Mouse (Mus musculus) kidney, adult 18-20 months (tissue): ENCODE measurements around the gene Tecpr1.

Source experiments
- DNase-seq: peaks from one replicate; pipeline ENCODE4 v3.0.0; 2021

Tecpr1 gene

DNA sequence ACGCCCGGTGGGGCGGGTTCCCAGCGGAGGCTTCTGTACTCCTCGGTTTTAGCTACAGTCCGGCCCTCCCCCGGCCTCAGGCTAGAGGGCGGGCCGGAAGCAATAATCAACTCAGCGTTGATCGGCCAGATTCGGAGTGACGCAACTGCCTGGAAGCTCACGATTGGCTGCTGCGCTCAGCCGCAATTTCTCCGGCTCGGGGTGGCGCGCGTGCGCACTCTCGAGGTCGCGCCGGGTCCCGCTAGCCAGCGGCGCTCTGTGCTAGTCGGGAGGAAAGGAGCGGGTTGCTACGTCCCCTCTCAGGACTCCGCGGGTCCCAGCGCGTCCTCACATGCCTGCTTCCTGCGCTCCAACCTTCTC, at the start of gene Tecpr1:
Tecpr1 (minus strand) TSS at position 113 of the 360 bp plus-strand sequence.
- peak; percentile 95 for DNase-seq

DNA sequence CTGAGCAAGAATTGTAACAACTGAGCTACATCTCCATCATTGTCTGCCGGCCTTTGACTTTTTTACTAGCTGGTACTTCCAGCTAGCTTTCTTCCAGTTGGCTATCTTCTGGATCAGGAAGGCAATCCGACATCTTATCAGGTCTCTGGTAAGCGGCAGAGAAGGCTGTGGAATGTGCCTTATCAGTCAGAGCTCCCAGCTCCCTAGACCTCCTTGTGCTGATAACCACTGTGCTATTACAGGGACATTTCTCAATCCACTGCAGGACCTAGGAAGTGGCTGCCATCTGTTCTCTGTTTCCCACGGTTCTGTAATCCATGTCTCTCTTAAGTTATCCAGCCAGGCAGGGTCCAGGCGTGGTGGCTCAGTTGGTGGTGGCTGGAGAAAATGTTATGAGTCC, 48.4 kb upstream of the Tecpr1 start:
- DNase-seq, result no peak

DNA sequence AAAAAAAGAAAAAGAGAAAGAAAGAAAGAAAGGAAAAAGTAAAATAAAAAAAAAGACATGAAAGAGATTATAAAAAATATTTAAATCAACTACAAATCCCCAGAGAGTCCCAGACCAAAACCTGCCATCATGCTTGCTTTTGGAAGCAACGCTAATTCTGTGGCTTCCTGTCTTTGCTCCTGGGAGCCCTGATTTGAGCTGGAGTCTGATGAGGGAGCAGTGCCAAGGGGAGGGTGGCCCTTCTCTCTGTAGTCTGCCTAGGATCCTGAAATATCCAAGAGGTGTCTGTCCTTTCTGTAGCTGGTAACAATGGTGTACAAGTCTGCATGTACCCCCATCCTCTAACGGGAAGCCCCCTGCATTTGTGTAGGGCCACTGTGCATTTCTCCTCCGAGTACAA, 47.7 kb upstream of the Tecpr1 start:
- DNase-seq, result no peak

DNA sequence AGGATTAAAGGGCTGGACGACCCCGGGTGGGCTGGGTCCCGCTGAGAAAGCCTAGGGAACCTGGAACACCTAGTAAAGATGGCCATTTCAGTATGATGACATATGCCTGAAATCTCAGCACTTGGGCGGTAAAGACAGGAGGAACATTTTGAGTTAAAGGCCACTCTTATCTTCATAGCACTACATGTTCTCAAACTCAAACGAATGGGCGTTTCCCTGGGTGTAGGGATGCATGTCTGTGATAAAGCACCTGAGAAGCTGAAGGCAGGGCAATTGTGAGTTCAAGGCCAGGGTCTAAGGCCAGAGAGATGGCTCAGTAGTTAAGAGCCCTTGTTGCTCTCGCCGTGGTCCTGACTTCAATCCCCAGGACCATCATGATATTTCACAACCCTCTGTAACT, 47.0 kb upstream of the Tecpr1 start:
- no peak for DNase-seq

DNA sequence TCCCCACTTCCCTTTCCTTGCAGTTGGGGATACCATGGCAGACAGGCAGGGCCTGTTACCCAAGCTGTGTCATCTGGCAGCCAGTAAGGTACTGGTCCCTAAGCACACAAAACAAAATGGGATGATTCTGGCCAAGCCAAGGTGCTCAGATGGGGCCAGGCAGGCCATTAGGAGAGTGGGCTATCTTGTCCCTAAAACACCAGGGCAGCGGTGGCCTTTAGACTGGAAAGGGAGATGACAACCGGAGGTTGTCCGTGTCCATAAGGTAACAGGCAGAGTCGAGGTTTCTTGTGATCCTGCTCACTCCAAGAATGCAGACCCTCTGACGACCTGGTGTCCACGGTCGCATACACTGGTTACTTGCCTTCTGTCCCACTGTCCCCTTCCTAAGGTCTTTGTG, 46.5 kb upstream of the Tecpr1 start:
- no peak for DNase-seq

DNA sequence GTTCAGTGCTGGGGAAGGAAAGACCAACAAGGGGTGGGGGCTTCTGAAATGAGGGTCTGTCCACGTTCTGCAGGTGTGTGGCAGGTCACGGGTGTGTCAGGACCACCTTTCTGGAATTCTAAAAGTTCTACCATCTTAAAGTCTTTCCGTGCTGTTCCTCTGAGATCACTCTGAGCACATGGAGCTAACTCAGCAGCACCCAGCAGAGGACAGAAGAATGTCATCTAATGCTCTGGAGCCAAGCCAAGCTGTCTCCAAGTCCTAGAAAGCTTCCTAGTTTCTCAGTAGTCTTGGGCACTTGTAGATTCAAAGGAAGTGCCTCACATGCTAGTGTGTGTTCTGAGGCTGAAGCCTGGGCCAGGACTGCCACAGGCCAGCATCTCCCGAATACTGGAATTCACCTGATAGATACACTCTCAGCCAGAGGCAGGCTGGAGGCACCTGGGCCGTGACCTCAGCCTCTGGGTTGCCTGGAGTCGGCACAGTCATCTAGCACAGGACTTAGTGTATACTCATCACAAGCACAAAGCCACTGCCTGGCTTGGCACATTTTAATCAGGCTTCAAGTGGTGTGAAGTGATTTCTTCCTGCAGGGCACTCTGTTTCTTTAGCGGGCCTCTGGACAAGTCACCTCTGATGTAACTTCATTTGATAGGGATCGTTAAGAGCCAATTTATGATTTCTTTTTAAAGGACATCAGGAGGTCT, 44.3 kb upstream of the Tecpr1 start:
- DNase-seq, result peak; percentile 67

DNA sequence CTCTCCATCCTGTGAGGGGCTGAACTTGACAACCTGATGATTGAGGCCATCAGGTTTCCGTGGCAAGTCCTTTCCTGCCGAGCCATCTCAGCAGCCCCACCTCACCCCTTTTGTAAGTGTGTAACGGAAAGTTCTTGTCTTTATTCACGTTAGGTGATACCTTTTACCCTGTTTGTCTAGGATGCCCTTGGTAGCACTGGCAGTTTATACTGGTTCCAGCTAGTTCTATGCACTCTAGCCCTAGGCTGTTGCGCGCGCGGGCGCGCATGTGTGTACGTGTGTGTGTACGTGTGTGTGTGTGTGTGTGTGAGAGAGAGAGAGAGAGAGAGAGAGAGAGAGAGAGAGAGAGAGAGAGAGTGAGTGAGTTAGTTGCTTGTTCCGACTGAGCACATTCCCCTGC, 40.1 kb upstream of the Tecpr1 start:
- DNase-seq, result peak; percentile 33

DNA sequence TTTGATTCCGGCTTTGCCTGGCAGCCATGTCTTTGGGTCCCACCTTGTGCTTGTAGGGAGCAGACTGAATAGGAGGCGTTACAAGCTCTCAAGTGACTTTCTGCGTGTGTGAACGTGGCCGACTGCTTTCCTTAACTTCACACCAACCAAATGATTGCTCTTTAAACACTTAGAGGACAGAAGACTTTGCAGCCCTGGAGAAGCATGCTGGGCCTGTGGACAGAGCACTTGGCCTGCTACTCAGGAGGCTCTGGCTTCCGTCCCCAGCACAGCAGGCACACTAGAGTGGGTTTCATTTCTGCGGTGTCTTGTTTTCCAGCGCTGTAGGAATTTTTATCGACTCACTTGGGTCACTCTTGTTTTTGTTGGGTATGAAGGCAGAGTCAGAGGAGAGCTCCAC, 39.7 kb upstream of the Tecpr1 start:
- no peak for DNase-seq

DNA sequence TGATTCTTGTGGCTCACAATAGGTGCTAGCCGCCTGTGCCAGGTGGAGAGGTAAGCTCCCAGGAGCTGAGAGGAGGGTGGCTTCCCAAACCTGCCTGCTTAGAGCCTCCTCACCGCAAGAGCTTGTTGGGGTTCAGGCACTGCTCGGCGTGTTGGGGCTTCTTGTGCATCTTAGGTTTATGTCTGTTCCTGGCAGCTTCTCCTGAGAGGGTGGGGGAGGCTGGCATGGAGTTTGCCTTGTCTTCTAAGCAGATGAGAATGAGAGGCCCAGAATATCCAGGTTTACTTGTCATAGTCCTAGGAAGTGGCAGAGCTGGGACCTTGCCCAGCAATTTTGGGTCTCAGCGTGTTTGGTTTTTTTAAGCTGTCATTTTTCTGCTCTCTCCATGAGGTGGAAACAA, 38.4 kb upstream of the Tecpr1 start:
- DNase-seq, result no peak

DNA sequence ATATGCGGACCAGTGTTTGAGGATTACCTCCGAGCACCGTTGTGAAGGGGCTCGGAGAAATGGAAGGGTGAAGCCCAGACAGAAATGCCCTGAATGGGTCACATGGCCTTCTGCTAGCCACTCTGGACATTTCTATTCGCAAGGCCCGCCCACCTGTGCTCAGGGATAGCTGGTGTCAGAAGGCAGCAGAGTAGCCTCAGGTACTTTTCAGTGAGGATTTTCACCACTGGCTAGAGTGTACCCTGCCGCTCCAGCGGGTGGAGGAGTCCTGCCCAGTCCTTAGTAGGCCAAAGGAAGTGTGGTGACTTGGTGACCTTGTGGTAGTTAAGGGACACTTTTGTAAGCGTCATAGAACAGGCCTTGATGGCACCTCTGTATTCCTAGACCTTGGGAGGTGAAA, 37.9 kb upstream of the Tecpr1 start:
- peak; percentile 42 for DNase-seq

DNA sequence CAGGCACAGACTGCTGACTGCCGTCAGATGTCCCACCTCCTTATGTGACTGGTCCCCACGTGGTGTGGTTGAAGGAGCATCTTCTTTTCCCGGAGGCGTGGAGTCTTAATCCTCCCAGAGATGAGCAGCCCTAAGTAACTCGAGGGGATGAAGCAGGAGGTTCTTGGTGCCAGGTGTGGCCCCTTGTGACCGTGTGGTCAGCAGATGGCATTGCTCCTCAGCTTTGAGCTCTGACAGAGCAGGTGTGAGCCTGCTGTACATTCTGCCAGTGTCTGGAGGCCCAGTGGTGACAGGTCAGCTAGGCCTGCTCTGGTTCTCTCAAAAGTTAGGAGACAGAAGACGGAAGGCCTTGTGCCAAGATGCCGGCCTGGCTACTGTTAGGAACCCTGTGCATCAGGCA, 37.0 kb upstream of the Tecpr1 start:
- no peak for DNase-seq

DNA sequence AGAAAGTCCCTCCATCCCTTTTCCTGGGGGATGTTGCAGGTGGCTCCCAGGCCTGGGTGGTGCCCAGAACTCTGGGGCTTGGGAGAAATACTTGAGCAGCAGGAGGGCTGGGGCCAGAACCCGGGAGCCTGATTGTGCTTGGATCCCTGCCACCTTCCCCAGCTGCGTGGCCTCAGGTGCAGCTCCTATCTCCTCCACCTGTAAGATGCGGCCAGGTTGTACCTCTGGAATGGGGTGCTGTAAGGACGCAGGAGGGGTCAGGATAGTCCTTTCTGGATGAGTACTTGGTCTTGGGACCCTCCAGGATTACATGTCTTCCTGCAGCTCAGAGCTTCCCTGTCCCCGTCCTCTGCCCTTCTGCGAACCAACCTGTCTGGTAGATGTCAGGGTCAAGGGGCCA, 35.8 kb upstream of the Tecpr1 start:
- peak; percentile 42 for DNase-seq

DNA sequence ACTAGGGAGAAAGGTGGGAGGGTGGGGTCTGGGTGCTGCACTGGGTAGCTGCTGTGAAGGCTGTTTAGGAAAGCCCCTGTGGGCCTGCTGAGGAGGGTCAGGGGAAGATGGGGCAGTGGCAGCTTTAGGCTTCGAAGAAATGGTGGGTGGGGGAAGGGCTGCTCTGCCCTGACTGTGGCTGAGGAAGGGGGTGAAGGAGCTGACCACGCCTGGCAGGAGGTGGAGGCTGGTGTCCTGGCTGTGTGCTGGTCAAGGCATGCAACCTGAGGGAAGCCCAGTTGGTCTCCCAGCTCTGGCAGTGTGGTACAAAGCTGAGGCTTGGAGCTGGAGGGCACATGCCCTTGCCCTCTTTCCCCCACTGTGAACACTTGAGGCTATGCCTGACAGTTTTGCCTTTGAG, 35.3 kb upstream of the Tecpr1 start:
- DNase-seq, result peak; percentile 59

DNA sequence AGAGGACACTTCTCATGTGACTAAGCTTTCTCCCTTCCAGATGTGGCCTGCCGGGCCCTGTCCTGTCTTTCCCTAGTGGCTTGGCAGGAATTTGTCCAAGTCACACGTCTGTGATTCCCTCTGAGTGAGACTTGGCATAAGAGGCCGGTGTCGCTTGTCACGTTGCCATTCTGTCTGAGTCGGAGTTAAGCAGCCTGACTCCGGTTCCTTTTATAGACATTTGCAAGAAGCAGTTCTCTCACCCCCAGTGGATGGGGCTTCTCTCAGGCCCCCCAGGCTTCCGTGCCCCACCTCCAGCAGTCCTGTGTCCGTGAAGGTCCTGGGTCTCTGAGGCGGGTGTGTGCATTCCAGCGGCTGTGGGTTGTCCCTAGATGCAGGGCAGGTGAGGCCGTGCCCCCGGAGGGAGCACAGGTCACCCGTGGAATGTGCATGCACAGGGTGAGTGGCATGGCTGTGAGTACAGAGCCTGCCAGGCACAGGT, 34.8 kb upstream of the Tecpr1 start:
- peak; percentile 86 for DNase-seq

DNA sequence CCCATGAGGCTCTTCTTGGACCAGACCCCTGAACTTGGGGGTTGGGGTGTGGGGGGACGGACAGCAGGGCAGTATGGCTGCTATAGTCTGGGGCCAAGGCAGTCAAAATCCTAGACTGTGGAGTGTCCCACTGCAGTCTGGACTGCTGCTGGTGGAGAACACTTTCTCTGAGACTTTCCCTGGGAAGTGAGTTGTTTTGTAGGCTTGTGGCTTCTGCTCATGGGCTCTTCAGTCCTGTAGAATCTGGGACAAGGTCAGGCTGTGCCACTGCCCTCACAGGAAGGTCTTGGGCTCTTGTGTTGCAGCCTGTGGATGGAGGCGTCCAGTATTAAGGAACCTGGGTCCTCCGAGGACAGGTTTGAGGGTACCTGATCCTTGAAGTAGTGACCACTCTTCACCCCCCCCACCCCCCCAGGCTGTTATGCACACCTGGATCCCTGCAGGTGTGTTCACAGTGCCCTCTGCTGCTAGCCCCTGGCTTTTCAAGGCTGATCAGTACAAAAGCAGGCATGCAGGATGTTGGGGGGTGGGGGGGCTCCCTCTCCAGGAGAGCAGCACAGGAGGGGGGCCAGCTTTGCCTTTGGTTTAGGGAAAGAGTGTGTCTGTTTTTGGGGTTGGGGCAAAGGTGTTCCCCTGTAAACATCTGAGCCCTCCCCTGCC, 34.2 kb upstream of the Tecpr1 start:
- DNase-seq, result peak; percentile 27

DNA sequence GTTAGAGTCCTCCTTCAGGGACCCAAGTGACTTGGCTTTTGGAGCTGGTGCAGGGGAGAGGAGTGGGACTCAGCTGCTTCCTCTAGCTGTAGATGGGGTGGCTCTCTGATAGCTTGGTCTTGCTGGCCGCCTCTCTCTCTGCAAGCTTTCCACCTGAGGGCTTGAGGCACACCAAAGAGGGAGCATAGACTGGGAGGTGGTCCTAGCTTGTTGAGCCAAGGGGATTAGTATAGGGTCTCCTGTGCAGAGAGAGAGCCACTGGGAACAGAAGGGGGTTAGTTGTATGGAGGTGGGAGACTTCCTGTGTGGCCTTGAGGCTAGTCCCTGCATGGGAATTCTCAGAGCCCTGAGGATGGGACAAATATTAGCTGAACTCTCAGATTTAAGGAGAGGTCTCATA, 33.5 kb upstream of the Tecpr1 start:
- DNase-seq, result peak; percentile 36

DNA sequence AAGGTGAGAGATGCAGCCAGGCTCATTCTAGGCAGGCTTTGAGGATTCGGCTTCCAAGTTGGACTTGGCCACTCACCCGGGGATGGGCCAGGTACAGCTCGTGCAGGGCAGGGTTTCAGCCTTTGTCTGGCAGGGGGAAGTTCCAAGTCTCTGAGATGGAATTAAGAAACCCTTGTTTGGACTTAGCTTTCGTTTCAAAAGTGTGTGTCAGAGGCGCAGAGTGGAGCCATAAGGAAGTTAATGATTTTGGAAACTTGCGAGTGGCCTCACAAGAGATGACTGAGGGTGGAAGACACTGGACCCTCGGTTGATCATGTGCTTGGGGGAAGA, 33.1 kb upstream of the Tecpr1 start:
- DNase-seq, result no peak

DNA sequence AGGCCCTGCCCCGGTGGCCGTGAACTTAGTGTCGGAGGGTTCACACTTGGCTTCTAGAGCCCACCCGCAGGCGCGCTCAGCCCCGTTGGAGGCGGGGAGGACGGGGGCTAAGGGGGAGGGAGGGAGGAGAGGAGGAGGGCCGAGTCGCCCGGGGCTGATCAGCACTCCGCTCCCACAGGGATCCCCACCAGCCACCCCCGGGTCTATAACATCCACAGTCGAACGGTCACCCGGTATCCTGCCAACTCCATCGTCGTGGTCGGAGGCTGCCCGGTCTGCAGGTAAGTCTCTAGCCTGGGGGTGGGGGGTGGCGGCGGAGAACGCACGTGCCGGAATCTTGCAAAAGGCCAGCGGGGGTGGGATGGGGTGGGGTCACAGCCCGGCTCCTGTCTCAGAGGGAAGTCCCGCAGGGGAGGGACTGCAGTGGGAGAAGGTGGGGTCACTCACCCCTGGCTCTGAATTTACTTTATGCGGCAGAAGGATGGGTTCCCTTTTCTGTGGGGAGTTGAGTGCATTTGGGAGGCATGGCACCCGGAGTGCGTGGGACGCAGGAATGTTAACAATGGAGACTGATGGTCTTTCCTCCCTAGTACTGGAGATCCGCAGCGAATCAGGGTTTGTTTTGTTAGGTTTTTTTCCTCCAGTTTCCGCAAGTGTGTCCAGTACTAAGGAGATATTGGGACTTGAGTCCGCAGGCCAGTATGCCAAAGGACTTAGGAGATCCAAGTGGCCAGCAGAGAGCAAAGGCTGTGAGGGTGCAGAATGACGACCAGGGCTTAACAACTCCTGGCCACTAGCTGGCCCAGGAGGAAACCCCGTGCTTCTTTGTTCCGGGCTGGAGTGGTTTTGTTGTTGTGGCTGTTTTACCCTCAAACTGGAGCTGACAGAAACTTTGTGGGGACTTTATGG, 32.5 kb upstream of the Tecpr1 start:
- peak; percentile 70 for DNase-seq

DNA sequence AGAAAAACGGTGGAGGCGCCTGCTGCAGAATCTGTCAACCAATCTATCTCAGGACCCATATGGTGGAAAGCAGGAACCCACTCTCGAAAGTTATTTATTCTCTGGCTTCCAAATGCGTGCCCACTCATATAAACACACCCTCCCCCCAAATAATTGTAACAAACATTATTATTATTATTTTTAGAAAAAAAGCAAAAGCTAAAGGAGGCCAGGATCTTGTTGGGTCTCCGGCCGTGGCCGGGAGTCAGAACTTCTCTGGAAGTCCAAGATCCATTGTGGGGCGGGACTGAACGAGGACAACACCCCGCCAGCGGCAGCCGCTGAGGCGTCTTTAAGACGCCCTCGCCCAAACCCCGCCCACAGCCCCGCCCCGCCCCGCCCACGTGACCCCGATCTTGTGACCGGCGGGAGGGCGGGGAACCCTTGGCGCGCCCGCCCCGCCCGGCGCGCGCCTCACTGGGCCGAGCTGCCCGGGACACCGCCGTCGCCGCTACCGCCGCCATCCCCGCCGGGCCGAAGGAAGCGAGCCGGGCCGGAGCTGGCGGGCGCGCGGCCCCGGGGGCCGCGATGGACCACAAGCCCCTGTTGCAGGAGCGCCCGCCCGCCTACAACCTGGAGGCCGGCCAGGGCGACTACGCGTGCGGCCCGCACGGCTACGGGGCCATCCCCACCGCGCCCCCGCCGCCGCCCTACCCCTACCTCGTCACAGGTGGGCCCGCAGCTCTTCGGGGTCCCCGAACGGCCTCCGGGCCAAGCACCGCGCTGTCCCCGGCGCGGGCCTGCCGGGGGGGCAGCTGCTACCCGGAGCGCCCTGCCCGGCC, 31.6 kb upstream of the Tecpr1 start:
- DNase-seq, result peak; percentile 91

DNA sequence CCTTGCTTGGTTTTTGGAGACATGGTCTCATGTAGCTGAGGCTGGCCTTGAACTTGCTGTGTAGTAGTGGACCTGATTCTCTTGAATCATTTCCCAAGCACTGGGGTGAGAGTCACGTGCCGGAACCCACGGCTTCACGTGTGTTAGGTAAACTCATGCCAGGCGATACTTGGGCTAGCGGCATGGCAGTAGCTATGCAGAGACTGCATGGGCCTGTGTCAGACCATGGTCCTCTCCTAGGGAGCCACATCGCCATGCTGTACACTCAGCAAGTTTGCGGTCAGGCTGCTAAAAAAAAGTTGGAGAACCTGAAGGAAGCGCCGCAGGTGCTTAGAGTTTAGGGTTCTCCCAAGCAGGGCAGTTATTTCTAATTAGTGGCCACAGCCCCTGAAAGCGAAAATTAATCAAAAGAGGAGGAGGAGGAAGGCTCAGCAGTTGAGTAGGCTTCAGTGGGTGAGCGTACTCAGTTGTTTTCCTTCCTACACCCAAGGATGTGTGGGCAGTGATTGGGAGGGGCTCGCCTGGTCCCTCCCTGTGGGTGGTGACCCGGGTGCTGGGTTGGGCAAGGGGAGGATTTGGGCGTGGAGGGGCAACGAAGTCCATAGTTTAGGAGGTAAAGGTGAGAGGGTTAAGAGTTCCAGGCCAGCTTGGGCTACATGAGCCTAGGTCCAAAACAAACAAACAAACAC, 30.9 kb upstream of the Tecpr1 start:
- DNase-seq, result peak; percentile 86

DNA sequence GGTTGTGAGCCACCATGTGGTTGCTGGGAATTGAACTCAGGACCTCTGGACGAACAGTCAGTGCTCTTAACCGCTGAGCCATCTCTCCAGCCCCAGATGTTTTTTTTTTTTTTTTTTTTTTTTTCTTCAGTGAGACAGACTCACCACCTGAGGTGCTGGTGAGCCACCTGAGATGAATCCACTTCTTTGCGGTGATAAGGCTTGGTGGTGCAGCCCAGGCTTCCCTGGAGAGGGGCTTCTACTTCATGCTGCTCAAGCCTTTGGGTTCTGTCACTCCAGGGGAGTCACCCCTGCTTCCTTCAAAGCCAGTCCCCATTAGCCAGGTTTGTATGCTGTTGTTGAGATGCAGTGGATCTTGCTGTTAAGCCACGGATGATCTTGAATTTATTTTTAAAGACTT, 29.8 kb upstream of the Tecpr1 start:
- DNase-seq, result no peak

DNA sequence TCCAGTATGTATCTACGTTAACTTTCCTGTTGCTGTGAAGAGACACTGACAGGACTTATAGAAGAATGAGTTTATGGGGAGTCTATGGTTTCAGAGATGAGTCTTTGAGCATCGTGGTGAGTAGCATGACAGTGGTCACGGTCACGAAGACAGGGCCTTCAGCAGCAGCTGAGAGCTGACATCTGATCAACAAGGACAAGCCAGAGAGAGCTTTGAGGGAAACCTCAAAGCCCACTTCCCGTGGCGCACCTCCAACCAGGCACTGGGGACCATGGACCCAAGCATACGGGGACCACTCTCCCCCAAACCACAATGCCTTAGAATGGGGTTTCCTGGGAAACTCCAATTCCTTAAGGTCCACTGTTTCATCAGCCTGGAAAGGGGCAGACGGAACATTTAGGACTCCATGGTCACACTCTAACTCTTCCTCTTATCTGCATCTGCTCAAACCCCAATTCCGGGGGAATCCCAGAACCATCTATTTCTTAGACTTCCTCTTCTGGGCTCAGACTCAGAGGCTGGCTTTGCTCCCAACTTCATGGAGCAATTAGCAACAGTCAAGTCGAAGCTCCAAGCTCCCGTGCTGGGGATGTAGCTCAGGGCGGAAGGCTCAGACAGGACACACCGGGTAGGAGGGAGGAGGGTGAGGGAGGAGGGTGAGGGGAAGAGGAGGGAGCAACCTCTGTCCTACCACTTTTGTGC, 28.6 kb upstream of the Tecpr1 start:
- DNase-seq, result no peak
